Mouse (Mus musculus) embryonic facial prominence, embryonic 14.5 days (tissue): ENCODE measurements around the gene Slc5a4b. TPM values are rescaled to one million over a fixed set of nuclear protein-coding genes. Genes with fewer than 3 reads are reported as not detected.

Experiments used
- ATAC-seq: fragments of 200-750 bp; cut with Nextera tagmentation; 2 replicates; pipeline ENCODE4 v1.8.0; 2017; ENCODE audit warnings: low read depth, moderate number of reproducible peaks, moderate TSS enrichment
- DNase-seq: peaks from one replicate; pipeline ENCODE4 v3.0.0-alpha.2; 2015; ENCODE audit warnings: low spot score
- H3K27ac ChIP-seq: fragments of 300-500 bp; sonication (generic); replicated peaks from 2 replicates; pipeline ENCODE4 v1.5.1; 2014; ENCODE audit warnings: low read depth, mild to moderate bottlenecking, low read length, moderate library complexity
- H3K27me3 ChIP-seq: fragments of 300-500 bp; sonication (generic); replicated peaks from 2 replicates; pipeline ENCODE4 v1.6.1; 2014; ENCODE audit warnings: low read length; ENCODE audit not compliant: control insufficient read depth, insufficient read depth
- H3K36me3 ChIP-seq: fragments of 300-500 bp; sonication (generic); 2 replicates; pipeline ENCODE4 v1.6.1; 2014; ENCODE audit warnings: low read length, mixed read lengths; ENCODE audit not compliant: control insufficient read depth, insufficient read depth
- H3K4me1 ChIP-seq: fragments of 300-500 bp; sonication (generic); 2 replicates; pipeline ENCODE4 v1.6.1; 2014; ENCODE audit warnings: antibody characterized with exemption, low read length; ENCODE audit not compliant: control insufficient read depth, insufficient read depth
- H3K4me2 ChIP-seq: fragments of 300-500 bp; sonication (generic); 2 replicates; pipeline ENCODE4 v1.6.1; 2014; ENCODE audit warnings: low read depth, mild to moderate bottlenecking, low read length, moderate library complexity, mixed read lengths
- H3K4me3 ChIP-seq: fragments of 300-500 bp; sonication (generic); 2 replicates; pipeline ENCODE4 v1.5.1; 2014; ENCODE audit warnings: low read depth, mild to moderate bottlenecking, low read length
- H3K9ac ChIP-seq: fragments of 300-500 bp; sonication (generic); 2 replicates; pipeline ENCODE4 v1.6.1; 2014; ENCODE audit warnings: low read depth, mild to moderate bottlenecking, low read length, moderate library complexity, mixed read lengths
- H3K9me3 ChIP-seq: fragments of 300-500 bp; sonication (generic); 2 replicates; pipeline ENCODE4 v1.6.1; 2016; ENCODE audit warnings: low read length; ENCODE audit not compliant: control insufficient read depth
- WGBS: fragments of 180-500 bp; shearing (Covaris S2); extraction: QIAGEN DNeasy Blood & Tissue Kit; methylation state at CpG from one replicate; pipeline ENCODE4 v1.1.7; 2014; 5-methylcytosine and 5-hydroxymethylcytosine counted together
- polyA plus RNA-seq: library from polyadenylated mRNA; unstranded; fragments of >200 nt; fragmentation: Nextera tagmentation; extraction: Ambion mirVana; gene quantifications from 2 replicates; pipeline ENCODE4 v1.2.1, GENCODE M21; 2014

Slc5a4b gene
- polyA plus RNA-seq, 1 experiment from 2014 or later, result not detected

DNA sequence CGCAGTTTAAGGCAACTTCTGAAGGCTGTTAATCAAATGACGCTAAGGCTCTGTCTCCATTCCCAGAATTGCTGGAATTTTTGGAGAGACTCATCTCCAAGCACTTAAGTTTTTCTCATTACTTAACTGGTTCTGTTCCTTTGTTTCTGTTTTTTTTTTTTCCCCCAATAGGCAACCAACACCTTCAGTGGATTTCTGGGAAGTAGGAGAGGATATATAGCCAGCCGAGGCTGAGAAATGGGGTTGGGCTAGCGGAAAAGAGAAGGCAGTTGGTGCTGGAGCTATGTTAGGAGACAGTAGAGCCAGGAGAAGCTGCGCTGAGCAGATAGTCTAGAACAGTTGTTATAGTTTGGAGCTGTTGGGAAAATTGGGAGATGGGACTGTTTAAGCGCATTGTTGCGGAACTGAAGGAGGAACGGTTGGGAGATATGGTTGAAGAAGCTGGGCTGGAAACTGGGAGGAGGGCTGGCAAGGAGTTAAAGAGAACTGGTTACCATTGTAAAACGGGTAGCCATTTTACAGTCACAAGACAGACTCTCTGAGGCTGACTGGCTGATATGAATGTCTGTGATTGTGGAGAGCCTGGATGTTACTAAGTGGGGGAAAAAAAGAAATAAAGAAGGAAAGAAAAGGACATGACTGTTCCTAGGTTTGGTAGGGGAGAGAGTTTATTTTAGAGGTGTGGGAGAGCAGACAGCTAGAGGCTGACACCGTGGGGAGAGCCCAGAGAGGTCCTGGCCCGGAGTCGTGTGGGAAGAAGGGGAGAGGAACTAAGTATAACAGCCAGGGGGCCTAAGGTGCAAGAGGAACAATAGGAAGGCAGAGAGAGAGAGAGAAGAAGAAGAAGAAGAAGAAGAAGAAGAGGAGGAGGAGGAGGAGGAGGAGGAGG is 83.4 kb downstream of the Slc5a4b start:
- DNase-seq (no peak), ATAC-seq (no peak)
- Histone ChIP-seq H3K9me3 (peaks cover 8% of the 10 kb centered on the region; the same call in 1 of the 2 replicates), H3K36me3 (no peaks in the 10 kb centered on the region), H3K9ac (no peak overlapping the region), H3K4me1 (no peaks in the 10 kb centered on the region), H3K4me2 (no peak overlapping the region), H3K4me3 (no peak overlapping the region), H3K27me3 (no peaks in the 10 kb centered on the region), H3K27ac (no peak overlapping the region)
- 61% methylated on average over 12 of the region's 12 CpGs for WGBS

DNA sequence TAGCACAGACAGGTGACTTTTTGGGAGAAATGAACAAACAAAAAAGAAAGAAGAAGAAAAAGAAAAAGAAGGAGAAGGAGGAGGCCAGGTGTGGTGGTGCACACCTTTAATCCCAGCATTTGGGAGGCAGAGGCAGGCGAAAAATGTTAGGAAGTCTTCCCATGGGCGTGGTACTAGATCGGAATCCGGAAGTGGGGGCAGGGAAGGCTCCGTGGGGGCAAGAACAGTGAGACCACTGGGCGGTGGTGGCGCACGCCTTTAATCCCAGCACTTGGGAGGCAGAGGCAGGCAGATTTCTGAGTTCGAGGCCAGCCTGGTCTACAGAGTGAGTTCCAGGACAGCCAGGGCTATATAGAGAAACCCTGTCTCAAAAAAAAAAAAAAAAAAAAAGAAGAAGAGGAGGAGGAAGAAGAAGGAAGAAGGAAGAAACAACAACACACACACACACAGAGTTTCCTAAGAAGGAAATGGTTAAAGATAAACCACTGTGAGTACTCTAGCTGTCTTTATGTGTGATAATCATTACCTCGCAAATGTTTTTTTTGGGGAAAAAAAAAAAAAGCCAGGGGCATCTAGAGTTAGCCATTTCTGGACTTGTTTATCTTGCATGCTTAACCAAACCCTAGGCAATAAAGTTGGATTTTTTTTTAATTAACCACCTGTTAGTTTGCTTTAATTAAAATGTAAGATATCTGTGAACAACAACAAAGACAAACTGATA is 85.1 kb downstream of the Slc5a4b start:
- Histone ChIP-seq H3K9ac (no peak overlapping the region), H3K9me3 (peaks cover 8% of the 10 kb centered on the region; the same call in 1 of the 2 replicates), H3K27me3 (no peaks in the 10 kb centered on the region), H3K27ac (no peak overlapping the region), H3K4me1 (no peaks in the 10 kb centered on the region), H3K4me3 (no peak overlapping the region), H3K36me3 (no peaks in the 10 kb centered on the region), H3K4me2 (no peak overlapping the region)
- DNase-seq (no peak), ATAC-seq (no peak)
- 95% methylated on average over 9 of the region's 10 CpGs for WGBS

DNA sequence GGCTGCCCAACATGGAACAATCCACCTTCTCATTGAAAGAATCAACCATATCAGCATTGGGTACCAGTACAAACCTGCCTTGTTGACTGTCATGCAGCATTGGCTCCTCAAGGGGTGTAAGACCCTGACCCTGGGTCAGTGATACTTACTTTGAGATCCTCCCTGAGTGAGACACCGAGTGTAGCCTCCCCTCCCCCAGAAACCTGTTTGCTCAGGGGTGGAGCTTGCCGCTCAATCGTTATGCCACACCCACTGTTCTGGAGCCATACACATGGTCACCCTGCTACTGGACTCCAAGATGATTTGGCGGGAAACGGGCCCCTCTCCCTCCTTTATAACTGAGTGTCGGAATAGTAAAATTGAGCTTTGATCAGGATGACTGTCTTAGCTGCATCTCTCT is 86.8 kb downstream of the Slc5a4b start:
- DNase-seq (no peak), ATAC-seq (no peak)
- Histone ChIP-seq H3K27me3 (no peaks in the 10 kb centered on the region), H3K27ac (no peak overlapping the region), H3K36me3 (no peaks in the 10 kb centered on the region), H3K4me1 (no peaks in the 10 kb centered on the region), H3K4me2 (no peak overlapping the region), H3K9me3 (peaks cover 8% of the 10 kb centered on the region; the same call in 1 of the 2 replicates), H3K4me3 (no peak overlapping the region), H3K9ac (no peak overlapping the region)
- 93% methylated on average over 6 of the region's 6 CpGs for WGBS

DNA sequence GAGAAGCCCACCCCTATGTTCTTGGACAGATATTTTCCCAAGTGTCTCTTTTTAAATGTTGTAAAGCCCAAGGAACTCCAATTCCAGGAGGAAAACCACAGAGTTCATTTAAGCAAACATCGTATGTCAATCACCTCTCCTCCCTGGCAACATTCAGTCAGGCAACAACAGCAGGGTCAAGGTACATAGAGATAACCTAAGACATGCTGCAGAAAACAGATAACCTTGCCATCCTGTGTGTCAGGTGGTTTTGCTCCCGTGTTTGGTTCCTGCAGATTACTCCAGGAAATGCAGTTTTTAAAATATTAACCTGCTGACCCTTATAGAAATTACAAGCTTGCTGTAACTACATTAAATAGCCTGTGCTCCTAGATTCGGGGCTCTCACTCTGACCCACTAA is 89.0 kb downstream of the Slc5a4b start:
- Histone ChIP-seq H3K4me1 (no peaks in the 10 kb centered on the region), H3K27me3 (no peaks in the 10 kb centered on the region), H3K27ac (no peak overlapping the region), H3K4me2 (no peak overlapping the region), H3K4me3 (no peak overlapping the region), H3K9ac (no peak overlapping the region), H3K36me3 (no peaks in the 10 kb centered on the region), H3K9me3 (peaks cover 8% of the 10 kb centered on the region; the same call in 1 of the 2 replicates)
- ATAC-seq (no peak), DNase-seq (no peak)
- WGBS, result 73% methylated on average over 3 of the region's 3 CpGs

DNA sequence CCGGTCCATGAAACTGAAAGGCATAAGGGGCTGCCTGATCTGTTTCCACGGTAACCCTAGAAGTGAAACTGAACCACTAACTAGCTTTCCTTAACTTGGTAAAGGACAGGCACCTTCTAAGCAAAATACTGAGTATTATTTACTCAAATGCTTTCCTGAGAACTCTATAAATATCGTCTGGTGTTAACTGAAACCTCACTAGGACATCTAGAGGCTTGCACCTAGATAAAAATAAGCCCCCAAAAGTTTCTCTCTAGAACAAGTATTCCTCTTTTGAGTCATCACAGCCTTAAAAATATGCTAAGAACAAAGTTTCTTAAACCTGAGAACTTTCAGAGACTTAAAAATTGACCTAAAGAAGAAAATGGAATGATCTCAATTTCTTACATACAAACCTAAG is 93.9 kb downstream of the Slc5a4b start:
- Histone ChIP-seq H3K4me3 (no peak overlapping the region), H3K9ac (no peak overlapping the region), H3K27me3 (no peaks in the 10 kb centered on the region), H3K27ac (no peak overlapping the region), H3K9me3 (no peaks in the 10 kb centered on the region), H3K4me1 (no peaks in the 10 kb centered on the region), H3K4me2 (no peak overlapping the region), H3K36me3 (no peaks in the 10 kb centered on the region)
- 84% methylated on average over 3 of the region's 3 CpGs for WGBS
- ATAC-seq, result no peak
- DNase-seq, result no peak

DNA sequence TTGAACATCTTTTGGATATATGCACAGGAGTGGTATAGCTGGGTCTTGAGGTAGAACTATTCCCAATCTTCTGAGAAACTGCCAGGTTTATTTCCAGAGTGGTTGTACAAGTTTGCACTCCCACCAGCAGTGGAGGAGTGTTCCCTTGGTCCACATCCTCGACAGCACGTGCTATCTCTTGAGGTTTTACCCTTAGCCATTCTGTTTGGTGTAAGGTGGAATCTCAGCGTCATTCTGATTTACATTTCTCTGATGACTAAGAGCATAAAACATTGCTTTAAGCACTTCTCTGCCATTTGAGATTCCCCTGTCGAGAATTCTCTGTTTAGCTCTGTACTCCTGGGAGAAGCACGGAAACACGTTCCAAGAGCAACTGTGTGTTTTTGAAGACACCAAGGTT is 97.8 kb downstream of the Slc5a4b start:
- no peaks in the 10 kb centered on the region for H3K27me3 ChIP-seq
- no peak for ATAC-seq
- WGBS, result 71% methylated on average over 6 of the region's 6 CpGs

DNA sequence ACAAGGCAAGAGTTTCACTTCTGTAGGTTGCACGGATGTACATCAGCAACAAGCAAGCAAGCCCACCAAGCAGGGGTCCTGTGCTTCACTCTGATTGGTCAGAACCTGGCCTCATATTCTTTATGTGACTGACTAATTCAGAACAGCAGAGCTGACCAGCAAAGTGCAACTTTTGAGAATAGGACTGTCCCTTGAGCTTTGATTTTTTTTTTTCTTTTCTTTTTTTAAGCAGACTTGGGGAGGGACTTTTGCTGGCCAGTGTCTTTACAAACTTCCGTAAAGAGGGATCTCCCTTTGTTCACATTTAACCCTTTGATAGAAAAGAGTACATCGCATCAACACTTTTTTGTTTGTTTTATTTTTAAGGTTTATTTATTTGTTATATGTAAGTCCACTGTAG is 100.9 kb downstream of the Slc5a4b start:
- WGBS, result 71% methylated on average over 3 of the region's 3 CpGs
- H3K4me2 ChIP-seq, result no peak overlapping the region

More for the DNA sequence above, 97.8 kb downstream of the Slc5a4b start:
- H3K4me2 ChIP-seq, result no peak overlapping the region
- H3K27ac ChIP-seq, result no peak overlapping the region
- H3K4me1 ChIP-seq, result no peaks in the 10 kb centered on the region
- no peaks in the 10 kb centered on the region for H3K36me3 ChIP-seq
- no peak overlapping the region for H3K4me3 ChIP-seq
- no peaks in the 10 kb centered on the region for H3K9me3 ChIP-seq
- DNase-seq, result no peak
- H3K9ac ChIP-seq, result no peak overlapping the region

More for the DNA sequence above, 100.9 kb downstream of the Slc5a4b start:
- no peaks in the 10 kb centered on the region for H3K9me3 ChIP-seq
- H3K4me1 ChIP-seq, result no peaks in the 10 kb centered on the region
- no peaks in the 10 kb centered on the region for H3K27me3 ChIP-seq
- ATAC-seq, result no peak
- H3K27ac ChIP-seq, result no peak overlapping the region
- no peak overlapping the region for H3K9ac ChIP-seq
- H3K36me3 ChIP-seq, result no peaks in the 10 kb centered on the region
- no peak for DNase-seq
- H3K4me3 ChIP-seq, result no peak overlapping the region
